Mouse (Mus musculus): ENCODE results near the gene Rpl22. TPM values are rescaled to one million over a fixed set of nuclear protein-coding genes. Genes with fewer than 3 reads are reported as not detected.

Gene Rpl22
- total RNA-seq, 2 experiments from 2014 or later = 204 to 205 TPM

DNA sequence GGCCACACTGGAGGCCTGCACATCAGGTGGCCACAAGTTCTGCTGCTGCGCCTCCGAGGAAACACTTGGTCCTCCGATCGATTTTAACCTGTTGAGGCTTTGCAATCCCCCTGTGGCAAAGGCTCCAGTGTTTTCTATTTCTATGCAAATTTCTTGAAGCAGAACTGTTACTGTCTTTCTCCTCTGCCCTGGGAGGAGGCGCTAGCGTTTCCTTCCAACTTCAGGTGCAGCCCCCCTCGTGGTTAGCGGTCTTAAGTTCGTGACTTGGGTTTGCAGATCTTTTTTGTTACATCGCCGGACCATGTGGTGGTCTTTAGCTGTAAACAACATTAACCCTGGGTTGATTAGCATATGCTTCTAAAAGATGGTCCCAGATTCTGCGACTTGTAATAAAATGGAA lies 8.0 kb downstream of the Rpl22 start:
- DNase-seq (ENCODE audit: low spot score in 2 of 2) = no peak

DNA sequence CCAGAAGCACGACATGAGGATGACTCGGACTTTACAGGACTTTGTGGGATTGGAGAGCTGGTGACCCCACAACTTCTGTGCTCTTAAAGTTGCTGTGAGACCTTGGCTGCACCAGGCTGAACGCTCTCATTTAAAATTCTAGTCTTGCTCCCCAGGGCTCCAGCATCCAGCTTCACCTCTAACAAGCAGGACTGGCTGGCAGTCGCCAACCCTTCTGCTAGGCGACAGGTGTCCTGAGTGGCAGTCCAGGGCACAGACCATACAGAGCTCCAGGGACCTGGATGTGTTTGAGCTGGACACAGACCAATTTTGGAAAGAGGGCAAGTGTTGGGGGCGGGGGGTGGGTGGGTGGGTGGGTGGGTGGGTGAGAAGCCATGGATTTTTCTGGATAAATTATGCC lies 12.2 kb downstream of the Rpl22 start:
- no peak for DNase-seq (ENCODE audit: low spot score in 2 of 2)

DNA sequence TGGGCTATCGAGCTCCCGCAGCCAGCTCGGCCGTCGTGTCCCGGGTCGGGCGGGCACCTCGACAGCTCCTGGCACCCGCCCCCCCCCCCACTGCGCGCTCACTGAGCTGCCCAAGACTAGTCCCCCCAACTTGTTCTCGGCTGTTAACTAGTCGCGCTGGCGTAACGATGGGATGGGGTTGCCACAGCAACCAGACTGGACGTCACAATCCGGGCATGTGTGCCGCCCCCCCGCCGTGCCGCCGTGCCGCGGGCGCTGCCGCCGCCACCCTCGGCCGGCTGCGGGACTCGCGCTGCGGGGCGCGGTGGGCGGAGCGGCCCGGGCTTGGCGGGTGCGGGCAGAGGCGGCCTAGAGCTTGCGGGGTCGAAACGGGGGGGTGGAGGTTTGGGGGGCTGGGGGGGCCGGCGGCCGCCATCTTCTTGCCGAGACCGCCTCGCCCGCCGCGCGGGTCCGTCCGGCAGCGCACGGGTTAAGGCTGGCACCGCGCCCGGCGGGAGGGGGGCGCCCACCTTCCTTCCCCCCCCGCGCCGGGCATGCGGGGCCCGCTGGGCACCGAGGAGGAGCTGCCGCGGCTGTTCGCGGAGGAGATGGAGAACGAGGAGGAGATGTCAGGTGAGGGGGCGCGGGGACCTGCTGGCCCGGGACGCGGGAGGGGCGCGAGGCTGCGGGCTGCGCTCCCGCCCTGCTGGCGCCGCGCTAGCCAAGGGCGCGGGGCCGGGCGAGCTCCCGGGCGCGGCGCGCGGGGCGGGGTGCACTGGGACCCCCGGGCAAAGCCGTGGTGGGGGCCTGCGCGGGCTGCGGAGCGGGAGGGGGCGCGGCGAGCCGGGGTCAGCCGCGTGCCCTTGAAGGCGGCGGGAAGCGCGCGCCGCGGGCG lies 13.1 kb downstream of the Rpl22 start, which contains the start of gene Chd5:
Gene Chd5 (plus strand): TSS at position 233 of the 874 bp plus-strand sequence.
- DNase-seq (ENCODE audit: low spot score in 2 of 2) = peak; percentile 60 to 67

DNA sequence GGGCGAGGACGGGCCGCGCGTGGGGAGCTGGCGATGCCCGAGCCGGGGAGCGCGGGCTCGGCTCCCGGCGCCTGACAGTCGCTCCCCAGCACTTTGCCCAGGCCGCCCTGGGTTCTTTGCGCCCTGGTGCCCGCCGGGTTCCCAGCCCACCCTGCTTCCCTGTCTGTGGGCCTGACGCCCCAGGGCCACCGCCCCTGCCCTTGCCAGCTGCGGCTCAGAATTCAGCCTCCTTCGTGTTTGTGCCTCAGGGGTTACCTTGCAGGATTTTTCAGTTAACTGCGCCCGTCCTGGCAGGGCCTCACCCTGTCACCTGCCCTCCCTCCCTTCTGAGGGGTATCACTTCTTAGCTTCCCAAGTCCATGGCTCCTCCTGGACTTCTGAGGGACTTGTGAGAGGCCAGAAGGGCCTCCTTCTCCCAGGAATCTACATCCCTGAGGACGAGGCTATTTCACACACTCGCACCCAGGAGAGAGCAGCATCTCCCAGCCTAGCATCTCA lies 13.8 kb downstream of the Rpl22 start:
- DNase-seq (ENCODE audit: low spot score in 2 of 2) = peak in 1 of 2 experiments; percentile 17

DNA sequence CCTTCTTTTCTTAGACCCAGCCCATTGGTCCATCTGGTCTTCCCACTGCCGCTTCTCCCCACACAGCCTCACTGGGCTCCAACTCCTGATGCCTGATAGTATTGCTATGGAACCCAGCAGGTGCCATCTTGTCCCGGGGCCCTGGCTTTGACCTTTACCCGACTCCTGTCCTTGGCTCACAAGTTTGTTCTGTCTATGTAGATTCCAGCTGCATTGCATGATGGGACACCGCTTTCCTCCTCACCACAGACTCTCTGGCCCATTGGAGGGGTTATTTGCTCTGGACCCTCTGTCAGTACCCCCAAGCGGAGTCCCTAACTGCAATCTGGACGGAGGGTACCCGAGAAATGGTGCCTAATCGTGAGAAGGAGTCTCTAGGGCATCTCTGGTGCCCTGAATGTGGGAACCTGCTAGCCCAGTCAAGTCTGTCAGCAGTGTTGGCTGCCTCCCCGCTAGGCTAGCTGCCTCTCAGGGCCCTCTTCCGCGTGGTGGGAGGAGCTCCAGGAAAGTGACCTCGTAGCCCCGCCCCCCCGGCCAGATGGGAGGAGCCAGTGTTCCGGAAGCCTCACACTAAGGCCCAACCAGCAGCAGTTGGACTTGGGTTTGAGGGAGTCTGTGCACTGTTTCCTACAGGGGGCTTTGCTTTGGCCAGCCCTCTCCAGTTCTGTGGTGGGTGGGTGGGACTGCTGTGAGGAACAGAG lies 15.2 kb downstream of the Rpl22 start:
- DNase-seq (ENCODE audit: low spot score in 2 of 2) = peak in 1 of 2 experiments; percentile 23

DNA sequence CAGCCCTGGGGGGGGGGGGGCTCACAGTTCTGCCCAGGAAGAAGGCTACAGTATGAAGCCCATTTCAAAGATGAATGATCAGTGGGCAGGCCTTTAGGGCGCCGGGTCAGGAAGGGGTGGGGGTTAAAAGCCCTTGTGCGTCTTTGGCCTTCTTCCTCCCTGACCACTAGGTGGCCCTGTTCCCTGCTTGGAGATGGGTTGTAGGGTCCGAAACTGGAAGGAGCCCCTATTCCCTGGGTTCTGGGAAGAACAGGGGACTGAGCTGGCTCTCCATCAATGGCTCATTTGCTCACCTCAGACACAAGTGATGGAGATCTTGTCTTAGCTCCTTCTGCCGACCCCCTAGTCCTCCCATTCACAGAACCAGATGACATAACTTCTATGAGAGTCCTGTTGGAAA lies 17.8 kb downstream of the Rpl22 start:
- peak in 1 of 2 experiments; percentile 22 for DNase-seq (ENCODE audit: low spot score in 2 of 2)

DNA sequence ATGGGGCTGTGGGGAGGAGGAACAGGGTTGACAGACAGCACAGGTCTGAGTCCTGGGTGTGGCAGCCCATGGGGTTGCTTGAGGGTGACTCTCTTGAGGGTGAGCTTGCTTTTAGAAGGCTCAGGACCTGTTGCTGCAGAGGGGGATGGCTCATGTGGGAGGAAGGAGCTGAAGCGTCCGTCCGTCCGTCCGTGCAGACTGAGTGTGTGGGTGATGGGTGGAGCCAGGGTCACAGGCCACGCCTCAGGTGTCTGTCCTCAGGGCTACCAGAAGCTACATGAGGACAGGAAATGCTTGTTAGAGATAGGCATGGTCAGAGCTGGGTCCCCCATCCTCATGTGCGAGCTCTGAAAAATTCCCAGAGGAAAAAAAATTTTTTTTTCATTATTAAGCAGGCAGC lies 19.1 kb downstream of the Rpl22 start:
- DNase-seq (ENCODE audit: low spot score in 2 of 2) = no peak

DNA sequence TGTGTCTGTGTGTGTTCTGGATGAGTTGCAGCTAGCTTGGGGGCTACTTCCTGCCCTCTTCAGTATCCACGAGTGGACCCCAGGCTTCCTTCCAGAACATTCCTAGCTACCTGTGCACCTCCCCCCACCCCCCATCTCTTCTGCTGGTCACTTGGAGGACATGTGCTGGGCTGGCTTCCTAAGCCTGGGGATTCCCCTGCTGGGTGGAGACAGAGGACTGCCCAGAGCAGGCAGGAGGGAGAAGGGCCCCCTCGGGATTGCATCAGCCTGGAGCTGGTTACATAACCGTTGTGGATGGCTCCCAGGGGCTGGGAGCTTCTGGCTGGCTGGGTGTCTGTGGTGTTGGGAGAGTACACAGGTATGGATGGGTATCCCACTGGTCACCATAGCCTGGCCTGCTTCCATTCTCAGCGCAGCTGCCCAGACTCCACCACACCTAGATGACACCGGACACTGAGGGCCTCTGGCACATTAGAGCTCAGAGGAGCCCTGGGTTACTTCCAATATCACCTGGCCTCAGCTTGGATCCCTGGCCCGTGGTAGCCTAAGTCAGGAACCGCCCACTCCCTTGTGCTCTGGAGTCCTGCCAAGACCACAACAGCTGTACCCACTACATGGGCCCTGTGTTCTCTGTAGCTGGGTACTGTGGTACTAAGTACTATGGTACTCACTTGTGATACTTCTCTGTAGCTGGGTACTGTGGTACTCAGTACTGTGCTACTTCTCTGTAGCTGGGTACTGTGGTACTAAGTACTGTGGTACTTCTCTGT lies 19.8 kb downstream of the Rpl22 start:
- peak in 1 of 2 experiments; percentile 68 for DNase-seq (ENCODE audit: low spot score in 2 of 2)

DNA sequence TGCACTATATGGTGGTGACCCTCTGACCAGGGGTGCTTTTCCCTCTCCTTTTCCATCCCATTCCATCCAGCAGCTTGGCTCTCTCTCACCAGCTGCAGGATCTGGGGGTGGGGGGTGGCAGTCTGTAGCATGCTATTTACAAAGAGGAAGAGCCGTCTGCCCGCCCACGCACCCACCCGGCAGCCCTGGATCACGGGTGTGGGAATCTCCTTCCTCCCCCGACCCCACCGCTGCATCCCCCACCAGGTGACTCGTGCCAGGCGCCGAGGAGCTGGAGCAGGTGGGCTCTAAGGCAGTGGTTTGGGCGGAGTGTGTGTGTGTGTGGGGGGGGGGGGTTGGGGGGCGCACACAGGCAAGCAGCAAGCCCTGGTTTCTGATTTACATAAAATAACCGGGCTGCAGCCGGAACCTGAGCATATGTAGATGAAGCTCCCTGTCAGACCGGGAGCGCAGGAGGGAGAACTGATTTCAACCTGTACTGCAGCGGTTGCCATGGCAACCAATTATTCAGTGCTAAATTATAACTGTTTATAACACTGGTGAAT lies 24.4 kb downstream of the Rpl22 start:
- peak; percentile 56 to 90 for DNase-seq (ENCODE audit: low spot score in 2 of 2)

DNA sequence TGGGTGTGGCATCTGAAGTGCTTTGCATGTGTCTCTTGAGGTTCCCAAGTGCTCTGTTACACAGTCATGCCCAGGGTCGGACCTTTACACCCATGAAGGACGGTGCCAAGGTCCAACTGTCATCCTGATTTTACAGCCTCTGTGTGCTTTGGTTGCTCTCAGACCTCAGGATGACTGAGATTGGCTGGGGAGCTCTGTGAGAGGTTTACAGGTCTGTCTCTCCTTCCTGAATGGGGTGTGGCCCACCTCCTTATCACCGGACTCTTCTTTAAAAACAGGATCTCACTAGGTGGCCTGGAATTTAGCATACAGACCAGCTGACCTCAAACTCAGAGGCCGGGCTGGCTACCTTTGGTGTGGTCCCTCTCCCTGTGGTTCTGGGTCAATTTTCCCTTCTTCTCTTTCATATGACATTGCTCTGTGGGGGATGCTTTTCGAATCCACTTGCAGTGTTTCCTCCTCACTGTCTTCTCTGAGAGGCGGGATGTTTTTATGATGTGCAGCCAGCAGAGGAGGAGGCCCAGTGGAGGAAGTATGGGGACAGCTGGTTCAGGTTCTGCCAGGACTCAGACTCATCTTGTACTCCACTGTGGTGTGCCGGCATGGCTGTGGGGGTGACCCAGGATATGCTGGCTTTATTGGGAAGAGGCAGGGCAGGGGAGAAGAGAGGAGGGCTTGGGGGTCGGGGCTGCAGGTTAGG lies 25.3 kb downstream of the Rpl22 start:
- DNase-seq (ENCODE audit: low spot score in 2 of 2) = no peak

DNA sequence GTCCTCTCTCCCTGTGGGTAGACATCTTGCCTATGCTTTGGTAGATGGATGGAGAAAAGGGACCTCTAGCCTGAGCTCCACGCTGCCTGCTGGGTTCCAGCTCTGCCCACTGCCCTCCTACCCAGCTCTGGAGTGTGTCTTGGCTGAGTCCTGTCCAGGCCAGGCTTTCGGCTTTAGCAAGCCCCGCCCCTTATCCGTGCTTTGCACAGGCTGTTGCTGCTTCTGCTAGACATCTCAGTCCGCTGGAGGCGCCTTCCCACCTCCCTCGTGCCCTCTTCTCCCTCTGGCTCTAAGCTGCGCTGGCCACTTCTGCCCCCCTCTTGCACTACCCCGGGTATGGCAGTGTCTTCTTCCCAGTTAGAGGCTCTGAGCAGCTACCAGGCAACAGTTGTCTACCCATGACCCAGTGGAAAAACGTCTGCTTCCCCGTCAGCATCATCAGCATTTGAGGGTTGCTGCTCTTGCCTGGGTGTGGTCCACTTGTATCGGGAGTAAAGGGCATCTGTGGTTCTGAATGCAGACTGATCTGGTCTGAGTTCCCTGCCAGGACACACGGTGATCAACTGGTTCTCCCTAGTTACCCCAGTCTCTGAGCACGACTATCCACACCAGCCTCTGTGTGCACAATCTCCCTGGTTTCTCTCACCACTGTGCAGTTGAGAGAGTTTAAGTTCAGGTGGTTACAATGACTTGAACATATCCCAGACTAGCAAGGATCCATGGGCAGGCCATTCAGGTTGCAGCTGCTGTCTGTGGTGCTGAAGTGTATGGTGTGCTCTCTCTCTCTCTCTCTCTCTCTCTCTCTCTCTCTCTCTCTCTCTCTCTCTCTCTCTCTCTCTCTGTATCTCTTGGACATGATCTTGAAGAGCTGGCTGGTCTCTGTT lies 26.1 kb downstream of the Rpl22 start:
- DNase-seq (ENCODE audit: low spot score in 2 of 2) = no peak

DNA sequence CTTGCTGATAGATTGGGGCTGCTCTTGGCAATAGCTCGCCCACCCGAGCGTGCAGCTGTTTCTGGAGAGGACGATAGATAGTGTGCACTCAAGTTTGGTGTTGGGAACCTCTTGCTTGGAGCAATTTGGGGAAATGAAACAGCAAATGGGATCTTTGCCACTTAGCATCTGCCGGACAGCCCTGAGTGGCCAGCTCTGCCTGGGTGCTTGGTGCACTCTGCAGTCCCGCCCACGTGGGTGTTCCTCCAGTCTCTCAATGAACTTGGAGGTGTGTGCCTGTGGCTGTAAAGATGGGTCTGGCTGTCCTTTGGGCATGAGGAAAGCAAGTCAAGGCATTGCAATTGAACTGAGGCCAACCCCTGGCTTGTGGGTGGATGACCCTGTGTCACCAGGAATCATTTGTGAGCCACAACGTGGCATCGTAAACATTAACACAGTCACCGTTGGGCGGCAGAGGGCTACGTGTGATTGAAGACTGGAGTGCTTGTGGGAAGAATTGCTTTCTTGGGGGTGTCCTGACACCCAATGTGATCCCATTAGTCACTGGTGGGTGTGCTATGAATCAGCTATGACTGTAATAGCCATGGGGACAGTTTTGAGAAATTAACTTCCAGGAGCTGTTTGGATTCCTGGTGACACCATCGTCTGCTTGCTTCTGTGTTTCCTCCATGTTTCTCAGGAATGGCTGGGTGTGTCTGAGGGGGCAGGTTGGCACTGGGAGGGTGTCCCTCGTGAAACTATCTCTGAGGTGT lies 28.5 kb downstream of the Rpl22 start:
- no peak for DNase-seq (ENCODE audit: low spot score in 2 of 2)

DNA sequence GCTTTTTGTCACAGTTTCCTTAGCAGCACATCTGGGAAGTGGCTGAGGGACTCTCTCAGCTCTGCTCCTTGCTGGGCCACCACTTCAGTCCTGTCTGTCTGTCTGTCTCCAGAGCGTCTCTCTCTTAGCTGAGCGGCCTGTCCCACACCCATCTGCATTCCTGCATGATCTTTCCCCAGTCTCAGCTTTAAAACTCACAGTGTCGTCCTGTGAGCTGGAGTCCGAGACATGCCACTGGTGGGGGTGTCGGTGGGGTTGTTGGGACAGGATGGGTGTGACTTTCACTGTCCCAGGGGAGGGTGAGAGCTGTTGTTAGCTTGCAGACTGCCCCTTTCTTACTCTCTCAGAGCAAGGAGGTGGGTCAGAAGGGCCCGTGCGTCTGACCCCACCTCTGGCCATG lies 30.1 kb downstream of the Rpl22 start:
- no peak for DNase-seq (ENCODE audit: low spot score in 2 of 2)

DNA sequence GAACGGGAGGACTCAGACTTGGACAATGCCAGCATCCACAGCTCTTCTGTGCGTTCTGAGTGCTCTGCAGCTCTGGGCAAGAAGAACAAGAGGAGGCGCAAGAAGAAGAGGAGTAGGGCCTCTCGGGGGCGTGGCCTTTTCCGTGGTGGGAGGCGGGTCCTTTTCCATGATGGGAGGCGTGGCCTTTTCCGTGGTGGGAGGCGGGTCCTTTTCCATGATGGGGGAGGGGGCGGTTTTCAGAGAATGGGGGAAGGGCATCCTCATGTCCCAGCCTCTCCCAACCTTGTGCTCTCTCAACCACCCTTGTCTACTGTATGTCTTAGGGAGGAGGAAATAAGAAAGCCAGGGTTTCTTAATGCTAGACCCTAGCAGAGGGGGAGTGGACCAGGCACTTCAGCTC lies 34.2 kb downstream of the Rpl22 start:
- no peak for DNase-seq (ENCODE audit: low spot score in 2 of 2)

DNA sequence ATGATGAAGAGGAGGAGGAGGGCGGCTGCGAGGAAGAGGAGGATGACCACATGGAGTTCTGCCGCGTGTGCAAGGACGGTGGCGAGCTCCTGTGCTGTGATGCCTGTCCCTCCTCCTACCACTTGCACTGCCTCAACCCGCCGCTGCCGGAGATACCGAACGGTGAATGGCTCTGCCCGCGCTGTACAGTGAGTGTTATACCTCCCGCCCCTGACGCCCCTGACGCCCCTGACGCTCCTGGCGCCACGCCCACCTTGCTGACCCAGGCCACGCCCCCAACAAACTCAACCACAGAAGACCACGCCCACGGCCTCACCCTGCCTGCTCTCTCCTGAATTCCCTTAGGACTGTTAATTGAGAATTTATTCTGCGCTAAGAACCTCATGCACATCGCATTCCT lies 35.3 kb downstream of the Rpl22 start:
- no peak for DNase-seq (ENCODE audit: low spot score in 2 of 2)

DNA sequence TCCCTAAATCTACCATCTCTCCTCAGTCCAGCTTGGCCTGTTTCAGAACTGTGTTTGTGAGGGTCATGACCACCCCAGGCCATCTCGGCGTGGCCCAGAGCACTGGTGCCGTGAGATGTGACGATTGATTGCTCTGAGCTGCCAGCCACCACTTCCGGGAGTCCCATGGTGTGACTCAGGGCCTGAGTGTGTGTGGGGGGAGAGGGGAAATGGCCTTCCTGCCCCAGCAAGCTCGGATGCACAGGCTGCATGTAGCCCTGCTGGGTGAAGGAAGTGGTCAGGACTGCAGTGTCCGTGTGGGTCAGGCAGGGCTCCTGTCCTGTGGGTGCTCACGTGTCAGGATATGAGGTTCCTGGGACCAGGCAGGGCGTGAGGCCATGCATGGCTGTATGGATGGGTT lies 36.6 kb downstream of the Rpl22 start:
- DNase-seq (ENCODE audit: low spot score in 2 of 2) = no peak

DNA sequence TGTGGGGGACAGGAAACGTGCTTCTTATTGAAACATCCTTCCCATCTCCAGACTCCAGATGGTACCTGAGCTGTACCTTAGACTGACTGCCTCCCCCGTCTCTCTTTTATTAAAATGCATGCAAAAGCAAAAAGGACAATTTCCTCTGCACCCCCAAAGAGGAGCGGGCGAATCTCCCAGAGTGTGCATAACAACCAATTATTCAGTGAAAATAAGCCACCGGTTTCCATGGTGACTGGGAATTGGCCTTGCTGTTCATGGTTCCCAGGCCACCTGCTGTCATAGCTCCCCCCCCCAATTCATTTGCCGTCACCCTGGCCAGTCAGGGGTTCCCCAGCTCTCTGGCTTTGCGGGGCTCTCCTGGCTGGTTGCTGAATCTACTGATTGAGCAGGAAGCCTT lies 39.7 kb downstream of the Rpl22 start:
- peak in 1 of 2 experiments; percentile 66 for DNase-seq (ENCODE audit: low spot score in 2 of 2)

DNA sequence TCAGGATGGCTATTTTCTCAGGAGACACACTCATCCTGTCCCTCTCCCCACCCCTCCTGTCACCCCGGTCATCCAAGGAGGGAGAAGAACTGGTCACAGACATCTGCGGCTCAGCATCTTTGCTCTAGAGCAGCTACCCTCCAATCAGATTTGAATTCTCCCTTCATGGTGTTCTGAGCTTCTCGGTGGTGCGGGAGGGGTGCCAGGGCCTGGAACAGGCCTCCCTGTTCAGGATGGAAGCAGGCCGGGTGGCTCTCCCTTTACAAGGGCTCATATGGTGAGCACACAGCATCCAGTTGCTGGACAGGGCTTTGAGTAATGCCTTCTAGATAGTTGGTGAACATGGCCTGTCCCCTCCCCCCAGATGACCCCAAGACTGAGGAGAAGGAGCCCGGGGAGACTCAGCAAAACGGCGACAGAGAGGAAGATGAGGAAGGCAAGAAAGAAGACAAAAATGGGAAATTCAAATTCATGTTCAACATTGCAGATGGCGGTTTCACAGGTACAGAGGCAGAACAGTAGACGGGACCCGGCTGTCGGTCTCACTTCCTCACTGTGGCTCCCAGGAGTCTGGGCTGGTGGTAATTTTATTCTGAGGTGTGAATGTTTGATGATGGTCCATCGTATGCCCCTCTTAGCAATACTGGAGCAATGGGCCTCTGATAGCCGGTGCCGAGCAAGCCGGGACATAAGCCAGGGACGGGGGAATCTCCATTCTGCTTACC lies 57.1 kb downstream of the Rpl22 start:
- DNase-seq (ENCODE audit: low spot score in 2 of 2) = no peak

Measured in layer of hippocampus, adult 18-20 months (tissue).